Mouse (Mus musculus) erythroblast, embryonic 14.5 days (primary cell): ENCODE measurements at regions not wholly inside any gene's neighbourhood (a gene's known extent, or its start where the extent isn't known, plus 50 kb on each side); places are given as distances from the start of the nearest gene placed in this dataset.

ENCODE experiments used
- GATA1 ChIP-seq: IDR thresholded peaks from 2 replicates; pipeline ENCODE4 v1.6.1; 2012; ENCODE audit warnings: low read length, inconsistent platforms, mixed read lengths
- TAL1 ChIP-seq: IDR thresholded peaks from 3 replicates; pipeline ENCODE4 v1.6.1; 2012; ENCODE audit warnings: low read length, inconsistent platforms, mixed read lengths

GRCm38 (mm10) chr13:111946811-111947210 is 138.0 kb upstream of the Map3k1 start:
- TF ChIP-seq GATA1, result no peak
- no peak for TF ChIP-seq TAL1
